Mouse (Mus musculus) granulocyte monocyte progenitor cell, adult 5-6 weeks (primary cell): ENCODE measurements around the gene Whamm. TPM values are rescaled to one million over a fixed set of nuclear protein-coding genes. Genes with fewer than 3 reads are reported as not detected.
A peak's percentile ranks its signal among the peaks of the same experiment; 100 is the strongest.

Source experiments
- ATAC-seq: replicated peaks from 2 replicates; pipeline ENCODE4 v1.8.0; 2016; ENCODE audit warnings: mild to moderate bottlenecking, moderate TSS enrichment, inconsistent platforms; ENCODE audit not compliant: poor library complexity, severe bottlenecking
- total RNA-seq, 2 experiments: library from RNA; stranded (forward) in 1 of 2; stranded (reverse) in 1 of 2; fragments of 200-712, 200-1000 nt in 1 of 2; fragments of >200 nt in 1 of 2; fragmentation: Nextera tagmentation in 1 of 2; gene quantifications; 2 replicates each; pipeline ENCODE4 v1.2.3; 2014 to 2017

Whamm gene
- total RNA-seq, 2 experiments from 2014 or later: 9.2 to 19.3 TPM

GRCm38 (mm10) chr7:81593387-81593786 is 22.3 kb downstream of the Whamm start:
- ATAC-seq: no peak

- no peak for ATAC-seq
Observed at GRCm38 (mm10) chr7:81595056-81595455, 24.0 kb downstream of the Whamm start.

GRCm38 (mm10) chr7:81596086-81596485 is 25.0 kb downstream of the Whamm start:
- ATAC-seq: no peak

GRCm38 (mm10) chr7:81597660-81598059 is 26.6 kb downstream of the Whamm start:
- no peak for ATAC-seq

- ATAC-seq: no peak
Observed at GRCm38 (mm10) chr7:81599379-81600280, 28.6 kb downstream of the Whamm start.

GRCm38 (mm10) chr7:81604991-81605390 is 33.9 kb downstream of the Whamm start:
- no peak for ATAC-seq

- ATAC-seq: no peak
Observed at GRCm38 (mm10) chr7:81605489-81605888, 34.4 kb downstream of the Whamm start.

GRCm38 (mm10) chr7:81606452-81606851 is 35.4 kb downstream of the Whamm start:
- no peak for ATAC-seq

GRCm38 (mm10) chr7:81610125-81610524 is 39.1 kb downstream of the Whamm start:
- ATAC-seq: 0 out of 2 replicates have a peak, but pooled peaks have one; percentile 17

- no peak for ATAC-seq
Observed at GRCm38 (mm10) chr7:81612856-81613635, 42.0 kb downstream of the Whamm start.

GRCm38 (mm10) chr7:81615031-81615430 is 44.0 kb downstream of the Whamm start:
- ATAC-seq: no peak

GRCm38 (mm10) chr7:81622793-81623192 is 51.7 kb downstream of the Whamm start:
- ATAC-seq: no peak

GRCm38 (mm10) chr7:81623767-81624166 is 52.7 kb downstream of the Whamm start:
- no peak for ATAC-seq

- ATAC-seq: peak; percentile 42
Observed at GRCm38 (mm10) chr7:81626460-81626859, 55.4 kb downstream of the Whamm start.

- ATAC-seq: no peak
Observed at GRCm38 (mm10) chr7:81631261-81631660, 60.2 kb downstream of the Whamm start.

- no peak for ATAC-seq
Observed at GRCm38 (mm10) chr7:81632586-81632985, 61.5 kb downstream of the Whamm start.

GRCm38 (mm10) chr7:81641101-81641500 is 70.0 kb downstream of the Whamm start:
- ATAC-seq: no peak

GRCm38 (mm10) chr7:81644551-81645235 is 73.6 kb downstream of the Whamm start:
- no peak for ATAC-seq
